19 mouse cellular contexts compared by ENCODE assay signal in the genomic region with DNA sequence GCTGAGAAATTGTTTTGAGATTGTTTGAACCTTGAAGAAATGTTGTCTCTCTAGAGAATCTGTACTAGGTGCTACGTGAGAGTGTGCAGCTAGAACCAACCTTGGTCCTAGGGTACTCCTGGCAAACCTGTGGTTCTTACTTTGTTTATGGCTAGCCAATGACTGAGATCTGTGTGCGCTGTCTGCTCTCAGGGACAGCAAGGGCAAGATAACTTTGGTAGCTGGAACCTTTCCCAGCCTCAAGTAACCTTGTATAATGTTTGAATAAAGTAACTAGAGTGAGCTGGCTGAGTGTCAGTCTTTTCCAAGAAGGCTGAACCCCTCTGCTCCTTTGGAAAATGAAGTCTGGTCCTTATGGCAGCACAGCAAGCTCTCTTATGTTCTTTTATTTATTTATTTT. TPM values are rescaled to one million over a fixed set of nuclear protein-coding genes. Genes with fewer than 3 reads are reported as not detected.
DNase-seq lines count a peak whose midpoint lies in the region; ATAC-seq and TF ChIP-seq lines count a peak whose summit lies in the region.
"Had no signal": no experiment of that assay in that cellular context is flagged by ENCODE, and none has a peak within 500 bp of the region (broad histone marks: within the 10 kb centered on the region; RNA-seq: fewer than 3 reads in every experiment).

No protein-coding gene starts in this region.

- no peak overlapping the region for H3K27ac ChIP-seq in kidney, embryonic 16.5 days (ENCODE audit: low read length)
- H3K27ac ChIP-seq in hindbrain, postnatal 0 days = no peak overlapping the region
- H3K27ac ChIP-seq: embryonic facial prominence, embryonic 12.5 days; forebrain, embryonic 15.5 days had no signal

- no peak for TF ChIP-seq CTCF in hindbrain, postnatal 0 days (IDR thresholded peaks at IDR 0.05; ENCODE audit: low read depth)

- no peak overlapping the region for H3K4me3 ChIP-seq in kidney, embryonic 16.5 days (ENCODE audit: low read length)
- H3K4me3 ChIP-seq in hindbrain, postnatal 0 days (ENCODE audit: low read length) = no peak overlapping the region
- H3K4me3 ChIP-seq: embryonic facial prominence, embryonic 12.5 days; forebrain, embryonic 15.5 days had no signal

- 96% methylated on average over 2 of the region's 2 CpGs for WGBS in kidney, embryonic 16.5 days
- WGBS in hindbrain, postnatal 0 days = 94% methylated on average over 2 of the region's 2 CpGs

- peaks cover 17% of the 10 kb centered on the region for H3K36me3 ChIP-seq in kidney, embryonic 16.5 days (ENCODE audit: insufficient read depth, low read length)
- peaks cover 11% of the 10 kb centered on the region; the same call in 1 of the 2 replicates for H3K36me3 ChIP-seq in hindbrain, postnatal 0 days (ENCODE audit: insufficient read depth, low read length)

- H3K9ac ChIP-seq in kidney, embryonic 16.5 days (replicated peaks; ENCODE audit: low read length) = no peak overlapping the region
- H3K9ac ChIP-seq in hindbrain, postnatal 0 days (replicated peaks; ENCODE audit: low read length) = no peak overlapping the region
- H3K9ac ChIP-seq: embryonic facial prominence, embryonic 12.5 days; forebrain, embryonic 15.5 days had no signal

- H3K9me3 ChIP-seq in kidney, embryonic 16.5 days (ENCODE audit: low read length) = no peaks in the 10 kb centered on the region
- H3K9me3 ChIP-seq in hindbrain, postnatal 0 days (ENCODE audit: low read length) = no peaks in the 10 kb centered on the region
- H3K9me3 ChIP-seq: embryonic facial prominence, embryonic 12.5 days; forebrain, embryonic 15.5 days had no signal

- H3K4me1 ChIP-seq in kidney, embryonic 16.5 days (ENCODE audit: insufficient read depth, low read length) = peaks cover under 1% of the 10 kb centered on the region
- no peaks in the 10 kb centered on the region for H3K4me1 ChIP-seq in hindbrain, postnatal 0 days (ENCODE audit: insufficient read depth, low read length)
- H3K4me1 ChIP-seq: forebrain, embryonic 15.5 days had no signal

- peak; percentile 87 for DNase-seq in heart, adult 11 months
- DNase-seq in heart, postnatal 4 days = no peak
- DNase-seq in kidney, adult 11 months = peak; percentile 73
- DNase-seq in lung, postnatal 36 days = peak; percentile 49
- DNase-seq in lung, postnatal 4 days = no peak
- peak; percentile 59 to 70 for DNase-seq in kidney, postnatal 25 days
- no peak for DNase-seq in hindbrain, postnatal 0 days (ENCODE audit: low spot score)
- DNase-seq: B cell, adult 2 months; cerebellum, adult 8-10 months; left cerebral cortex, postnatal 4 days; lung, postnatal 10 days; thymus, adult 2 months had no signal

- ATAC-seq in kidney, embryonic 16.5 days (ENCODE audit: low FRiP score, low TSS enrichment) = no peak
- no peak for ATAC-seq in hindbrain, postnatal 0 days
- ATAC-seq: activated CD4-positive, CD25-positive, alpha-beta regulatory T cell, adult 4 months; forebrain, embryonic 15.5 days; inflammation-experienced regulatory T-cells, adult 6 months; midbrain, embryonic 16.5 days had no signal

- H3K27me3 ChIP-seq in kidney, embryonic 16.5 days (ENCODE audit: insufficient read depth, low read length) = no peaks in the 10 kb centered on the region
- no peaks in the 10 kb centered on the region for H3K27me3 ChIP-seq in hindbrain, postnatal 0 days (ENCODE audit: insufficient read depth, low read length)
- H3K27me3 ChIP-seq: embryonic facial prominence, embryonic 12.5 days; forebrain, embryonic 15.5 days had no signal

- H3K4me2 ChIP-seq in kidney, embryonic 16.5 days (replicated peaks; ENCODE audit: low read depth, low read length) = no peak overlapping the region
- H3K4me2 ChIP-seq in hindbrain, postnatal 0 days (ENCODE audit: low read depth, low read length) = no peak overlapping the region
- H3K4me2 ChIP-seq: embryonic facial prominence, embryonic 12.5 days; forebrain, embryonic 15.5 days; liver, embryonic 11.5 days had no signal

RNA-seq across cellular contexts. Expression of a gene that starts 27.7 kb away (rescaled TPM):
- total RNA-seq in heart, postnatal 4 days (2021) = 100 to 1,000 TPM; 149 to 154 TPM
- 17.3 and 19.4 TPM in 2 replicates for polyA plus RNA-seq in kidney, embryonic 16.5 days (2015; fragmentation: Nextera tagmentation; extraction: Ambion mirVana)
- total RNA-seq in hindbrain, postnatal 0 days (2014; rRNA removed) = 44.7 and 72.1 TPM in 2 replicates
- 14.7 and 15.7 TPM in 2 replicates for polyA plus RNA-seq in hindbrain, postnatal 0 days (2015; fragmentation: Nextera tagmentation; extraction: Ambion mirVana)

RNA-seq across cellular contexts. Expression of a gene that starts 27.8 kb away (rescaled TPM):
- total RNA-seq in heart, postnatal 4 days (2021) = 10 to 100 TPM; 28.4 to 31.7 TPM
- 29.0 and 29.6 TPM in 2 replicates for polyA plus RNA-seq in kidney, embryonic 16.5 days (2015; fragmentation: Nextera tagmentation; extraction: Ambion mirVana)
- total RNA-seq in hindbrain, postnatal 0 days (2014; rRNA removed) = 33.0 and 42.9 TPM in 2 replicates
- 85.6 and 95.5 TPM in 2 replicates for polyA plus RNA-seq in hindbrain, postnatal 0 days (2015; fragmentation: Nextera tagmentation; extraction: Ambion mirVana)

Comparison
In these comparisons a context has a peak if more than half of its experiments do, and no peak if none do; other contexts are left out.
1. DNase-seq: peak in heart, adult 11 months (single experiment), kidney, adult 11 months (single experiment), lung, postnatal 36 days (single experiment) and kidney, postnatal 25 days (2 of 2); none in heart, postnatal 4 days (single experiment), lung, postnatal 4 days (0 of 2) and hindbrain, postnatal 0 days (single experiment).